In the genomic region with DNA sequence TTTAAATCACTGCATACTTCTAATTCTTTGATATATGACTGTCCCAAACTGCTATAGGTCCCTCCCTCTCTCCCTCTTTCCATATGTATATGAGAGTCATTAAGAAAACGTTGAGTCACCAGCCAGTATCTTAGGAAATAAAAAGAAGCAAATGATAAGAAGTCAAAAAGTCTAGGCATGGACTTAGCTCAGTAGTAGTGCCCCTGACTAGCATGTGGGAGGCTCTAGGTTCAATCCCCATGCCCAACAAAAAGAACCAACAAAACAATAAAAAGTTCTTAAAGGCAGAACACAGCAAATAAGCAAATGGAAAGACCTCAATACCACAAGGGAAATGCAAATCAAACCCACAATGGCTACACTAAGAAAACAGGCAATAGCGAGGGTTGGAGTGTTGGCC, we compare ENCODE assay signal across 21 mouse cellular contexts. TPM values are rescaled to one million over a fixed set of nuclear protein-coding genes. Genes with fewer than 3 reads are reported as not detected.
A peak's percentile ranks its signal among the peaks of the same experiment; 100 is the strongest.
DNase-seq lines count a peak whose midpoint lies in the region; ATAC-seq and TF ChIP-seq lines count a peak whose summit lies in the region.
"Had no signal": no experiment of that assay in that cellular context is flagged by ENCODE, and none has a peak within 500 bp of the region (broad histone marks: within the 10 kb centered on the region; RNA-seq: fewer than 3 reads in every experiment).

No protein-coding gene starts in this region.

- TF ChIP-seq CTCF in left cerebral cortex, adult 2 months (IDR thresholded peaks at IDR 0.05): no peak
- no peak for TF ChIP-seq CTCF in ES-Bruce4 (IDR thresholded peaks at IDR 0.05; ENCODE audit: low read depth, low read length)
- TF ChIP-seq CTCF in embryonic fibroblast, embryonic 13.5 days (IDR thresholded peaks at IDR 0.05; ENCODE audit: borderline replicate concordance, insufficient read depth, low read length): no peak

- 76% methylated on average over 2 of the region's 2 CpGs for WGBS in forebrain, embryonic 10.5 days
- 72% methylated on average over 2 of the region's 2 CpGs for WGBS in forebrain, embryonic 11.5 days

- H3K9me3 ChIP-seq in forebrain, embryonic 10.5 days: no peaks in the 10 kb centered on the region
- no peaks in the 10 kb centered on the region for H3K9me3 ChIP-seq in forebrain, embryonic 11.5 days (ENCODE audit: control insufficient read depth, low read length)
- H3K9me3 ChIP-seq in ES-Bruce4 (replicated peaks; ENCODE audit: control insufficient read depth, insufficient read depth, low read length, poor library complexity, severe bottlenecking): no peaks in the 10 kb centered on the region
- H3K9me3 ChIP-seq: embryonic facial prominence, embryonic 12.5 days; heart, embryonic 10.5 days; hindbrain, embryonic 15.5 days; midbrain, embryonic 12.5 days; neural tube, embryonic 15.5 days had no signal

- H3K27me3 ChIP-seq in forebrain, embryonic 10.5 days (ENCODE audit: poor library complexity, severe bottlenecking): no peaks in the 10 kb centered on the region
- H3K27me3 ChIP-seq in forebrain, embryonic 11.5 days (ENCODE audit: control insufficient read depth, insufficient read depth, low read length): no peaks in the 10 kb centered on the region
- H3K27me3 ChIP-seq in ES-Bruce4 (ENCODE audit: control insufficient read depth, insufficient read depth, low read length, poor library complexity, severe bottlenecking): no peaks in the 10 kb centered on the region
- H3K27me3 ChIP-seq: embryonic facial prominence, embryonic 12.5 days; hindbrain, embryonic 15.5 days; midbrain, embryonic 12.5 days; neural tube, embryonic 15.5 days had no signal

- H3K4me2 ChIP-seq in forebrain, embryonic 11.5 days (ENCODE audit: low read depth, low read length, severe bottlenecking): no peak overlapping the region
- H3K4me2 ChIP-seq: embryonic facial prominence, embryonic 12.5 days; hindbrain, embryonic 15.5 days; midbrain, embryonic 12.5 days; neural tube, embryonic 15.5 days had no signal

- TF ChIP-seq EP300 in ES-Bruce4 (IDR thresholded peaks at IDR 0.05; ENCODE audit: insufficient read depth, low read depth, low read length): no peak

- intact Hi-C loops in left cerebral cortex, adult 2 months (cut with DNase I): no loop called here
- intact Hi-C loops in left cerebral cortex, postnatal 10 days (cut with DNase I): no loop called here
- intact Hi-C loops in gastrocnemius, postnatal 36 days (cut with DNase I): no loop called here

- no peak overlapping the region for H3K4me3 ChIP-seq in forebrain, embryonic 10.5 days
- no peak overlapping the region for H3K4me3 ChIP-seq in forebrain, embryonic 11.5 days (ENCODE audit: low read depth, low read length)
- no peak overlapping the region for H3K4me3 ChIP-seq in left cerebral cortex, adult 2 months
- no peak overlapping the region for H3K4me3 ChIP-seq in ES-Bruce4 (ENCODE audit: low read depth, low read length)
- no peak overlapping the region for H3K4me3 ChIP-seq in embryonic fibroblast, embryonic 13.5 days (ENCODE audit: insufficient read depth, low read length)
- H3K4me3 ChIP-seq: embryonic facial prominence, embryonic 12.5 days; erythroblast, embryonic 14.5 days; gastrocnemius, adult 2 months; heart, embryonic 10.5 days; hindbrain, embryonic 15.5 days; midbrain, embryonic 12.5 days; neural tube, embryonic 15.5 days had no signal

- no peaks in the 10 kb centered on the region for H3K36me3 ChIP-seq in forebrain, embryonic 10.5 days (replicated peaks)
- no peaks in the 10 kb centered on the region for H3K36me3 ChIP-seq in forebrain, embryonic 11.5 days (ENCODE audit: control insufficient read depth, insufficient read depth, low read length)
- H3K36me3 ChIP-seq in ES-Bruce4 (ENCODE audit: control insufficient read depth, insufficient read depth, low read length, poor library complexity, severe bottlenecking): no peaks in the 10 kb centered on the region
- H3K36me3 ChIP-seq: embryonic facial prominence, embryonic 12.5 days; hindbrain, embryonic 15.5 days; midbrain, embryonic 12.5 days; neural tube, embryonic 15.5 days had no signal

- H3K27ac ChIP-seq in forebrain, embryonic 10.5 days: 0 out of 2 replicates have a peak overlapping the region, but pooled peaks have one; percentile 25
- no peak overlapping the region for H3K27ac ChIP-seq in forebrain, embryonic 11.5 days (ENCODE audit: low read depth, low read length)
- peak overlapping the region; percentile 45; the same call in 1 of the 2 replicates for H3K27ac ChIP-seq in left cerebral cortex, adult 2 months
- H3K27ac ChIP-seq in ES-Bruce4 (ENCODE audit: insufficient read depth, low read length): peak overlapping the region; percentile 6; the same call in 1 of the 2 replicates
- peak overlapping the region; percentile 7 for H3K27ac ChIP-seq in embryonic fibroblast, embryonic 13.5 days (ENCODE audit: insufficient read depth, low read length)
- H3K27ac ChIP-seq: embryonic facial prominence, embryonic 12.5 days; heart, embryonic 10.5 days; hindbrain, embryonic 15.5 days; midbrain, embryonic 12.5 days; neural tube, embryonic 15.5 days had no signal

- H3K9ac ChIP-seq in forebrain, embryonic 11.5 days (ENCODE audit: low read length): no peak overlapping the region
- H3K9ac ChIP-seq in ES-Bruce4 (ENCODE audit: low read depth, poor library complexity, severe bottlenecking): no peak overlapping the region
- H3K9ac ChIP-seq: embryonic facial prominence, embryonic 12.5 days; hindbrain, embryonic 15.5 days; midbrain, embryonic 12.5 days; neural tube, embryonic 15.5 days had no signal

- DNase-seq in forebrain, embryonic 10.5 days (ENCODE audit: extremely low spot score, low spot score): no peak
- no peak for DNase-seq in forebrain, embryonic 11.5 days (ENCODE audit: low spot score)
- DNase-seq in left cerebral cortex, adult 2 months (ENCODE audit: extremely low spot score in 1 of 2, low spot score in 2 of 2): no peak
- DNase-seq in left cerebral cortex, postnatal 10 days (ENCODE audit: extremely low spot score in 1 of 2, low spot score in 2 of 2): no peak
- no peak for DNase-seq in gastrocnemius, postnatal 36 days
- no peak for DNase-seq in ovary, postnatal 36 days (ENCODE audit: low spot score)
- DNase-seq: adrenal gland, postnatal 36 days; cerebellum, adult 11 months; cerebellum, adult 9-11 months; gastrocnemius, adult 2 months; kidney, adult 8-10 months; lung, adult 18-20 months; lung, postnatal 10 days had no signal

- H3K4me1 ChIP-seq in forebrain, embryonic 10.5 days: peaks cover 56% of the 10 kb centered on the region
- peaks cover 8% of the 10 kb centered on the region; the same call in 1 of the 2 replicates for H3K4me1 ChIP-seq in forebrain, embryonic 11.5 days (replicated peaks; ENCODE audit: control insufficient read depth, insufficient read depth, low read length)
- H3K4me1 ChIP-seq in ES-Bruce4 (ENCODE audit: control insufficient read depth, insufficient read depth, low read length): peaks cover 16% of the 10 kb centered on the region
- H3K4me1 ChIP-seq in embryonic fibroblast, embryonic 13.5 days (ENCODE audit: control insufficient read depth, insufficient read depth, low read length): peaks cover 17% of the 10 kb centered on the region

- TF ChIP-seq POLR2A in ES-Bruce4 (IDR thresholded peaks at IDR 0.05; ENCODE audit: insufficient read depth, low read length): no peak
- no peak for TF ChIP-seq POLR2A in embryonic fibroblast, embryonic 13.5 days (IDR thresholded peaks at IDR 0.05; ENCODE audit: low read depth, low read length)

- ATAC-seq in forebrain, embryonic 11.5 days (replicated peaks; ENCODE audit: low FRiP score): no peak

RNA-seq across cellular contexts. Expression of gene Gna12, which starts 18.8 kb away (rescaled TPM):
- polyA plus RNA-seq in forebrain, embryonic 10.5 days (2016; fragmentation: Nextera tagmentation; extraction: Ambion mirVana): 6.1 and 7.6 TPM in 2 replicates
- polyA plus RNA-seq in forebrain, embryonic 11.5 days (2014; fragmentation: Nextera tagmentation; extraction: Ambion mirVana): 49.7 and 58.9 TPM in 2 replicates
- total RNA-seq in left cerebral cortex, adult 2 months (2021): 10 to 100 TPM; 62.2 to 67.6 TPM
- 10 to 100 TPM; 65.3 TPM for total RNA-seq in left cerebral cortex, postnatal 10 days (2021)
- 29.9 and 34.1 TPM in 2 replicates for polyA plus RNA-seq in ES-Bruce4 (2011; ENCODE audit: insufficient read depth, insufficient read length, low read depth, missing spikeins)
- 49.5 TPM in 2 replicates for polyA plus RNA-seq in embryonic fibroblast, embryonic 13.5 days (2011; ENCODE audit: insufficient read length, low read depth, missing spikeins)
- 10 to 100 TPM; 23.1 to 26.4 TPM for total RNA-seq in gastrocnemius, postnatal 36 days (2021)
